Mouse (Mus musculus) adrenal gland, adult 2 months (tissue): ENCODE data around the gene Atp8b5. TPM values are rescaled to one million over a fixed set of nuclear protein-coding genes. Genes with fewer than 3 reads are reported as not detected.

Experiments
- DNase-seq: peaks from one replicate; pipeline ENCODE4 v3.0.0; 2021
- long read RNA-seq: library from polyadenylated mRNA; stranded (forward); transcript quantifications from one replicate; pipeline ENCODE4 v2.0.0, GENCODE M21; 2021
- polyA plus RNA-seq: library from polyadenylated mRNA; depleted of rRNA; stranded (reverse); fragments of >200 nt; gene quantifications from 2 replicates; pipeline ENCODE4 v1.2.3, GENCODE M21; 2012; rRNA removed
- total RNA-seq, 2 experiments: library from RNA; stranded (reverse); gene quantifications; 2 replicates each; pipeline ENCODE4 v1.2.3; 2021

Atp8b5 gene
- under 1 TPM; 0.37 to 0.45 TPM for total RNA-seq
- 0.15 and 0.21 TPM in 2 replicates for polyA plus RNA-seq
- long read RNA-seq = 0 reads

- DNase-seq = peak; percentile 89
These were observed at the start of gene Atp8b5 for GRCm38 (mm10) chr4:43266623-43267322. Atp8b5 (plus strand) TSS chr4:43267159.

- DNase-seq = no peak
These were observed 49.0 kb upstream of the Atp8b5 start for GRCm38 (mm10) chr4:43217997-43218396.

- DNase-seq = no peak
These were observed 35.1 kb upstream of the Atp8b5 start for GRCm38 (mm10) chr4:43231821-43232220.

- no peak for DNase-seq
These were observed 34.0 kb upstream of the Atp8b5 start for GRCm38 (mm10) chr4:43232985-43233384.

- no peak for DNase-seq
These were observed 33.5 kb upstream of the Atp8b5 start for GRCm38 (mm10) chr4:43233489-43233888.

GRCm38 (mm10) chr4:43236898-43237297 lies 30.1 kb upstream of the Atp8b5 start:
- DNase-seq = no peak

GRCm38 (mm10) chr4:43240716-43241115 lies 26.2 kb upstream of the Atp8b5 start:
- DNase-seq = no peak

- no peak for DNase-seq
These were observed 22.9 kb upstream of the Atp8b5 start for GRCm38 (mm10) chr4:43244022-43244421.

GRCm38 (mm10) chr4:43245776-43246175 lies 21.2 kb upstream of the Atp8b5 start:
- peak; percentile 27 for DNase-seq

- no peak for DNase-seq
These were observed 18.9 kb upstream of the Atp8b5 start for GRCm38 (mm10) chr4:43248026-43248425.

- no peak for DNase-seq
These were observed 18.1 kb upstream of the Atp8b5 start for GRCm38 (mm10) chr4:43248909-43249308.

GRCm38 (mm10) chr4:43251269-43251668 lies 15.7 kb upstream of the Atp8b5 start:
- DNase-seq = no peak

- no peak for DNase-seq
These were observed 9.9 kb upstream of the Atp8b5 start for GRCm38 (mm10) chr4:43257040-43257439.

- no peak for DNase-seq
These were observed 8.4 kb upstream of the Atp8b5 start for GRCm38 (mm10) chr4:43258556-43258955.

- no peak for DNase-seq
These were observed 7.5 kb upstream of the Atp8b5 start for GRCm38 (mm10) chr4:43259435-43259834.

GRCm38 (mm10) chr4:43260096-43260495 lies 6.9 kb upstream of the Atp8b5 start:
- DNase-seq = peak; percentile 17

- no peak for DNase-seq
These were observed 4.1 kb upstream of the Atp8b5 start for GRCm38 (mm10) chr4:43262821-43263220.

- no peak for DNase-seq
These were observed 813 bp upstream of the Atp8b5 start for GRCm38 (mm10) chr4:43266146-43266545.

GRCm38 (mm10) chr4:43267323-43267658 lies 332 bp downstream of the Atp8b5 start:
- no peak for DNase-seq

GRCm38 (mm10) chr4:43285476-43285875 lies 18.5 kb downstream of the Atp8b5 start:
- DNase-seq = no peak

- DNase-seq = no peak
These were observed 20.3 kb downstream of the Atp8b5 start for GRCm38 (mm10) chr4:43287305-43287704.

GRCm38 (mm10) chr4:43294001-43294400 lies 27.0 kb downstream of the Atp8b5 start:
- DNase-seq = no peak

- no peak for DNase-seq
These were observed 42.9 kb downstream of the Atp8b5 start for GRCm38 (mm10) chr4:43309696-43310338.

GRCm38 (mm10) chr4:43321536-43321935 lies 54.6 kb downstream of the Atp8b5 start:
- DNase-seq = no peak
